Mouse (Mus musculus): ENCODE results near the gene Stat5b. TPM values are rescaled to one million over a fixed set of nuclear protein-coding genes. Genes with fewer than 3 reads are reported as not detected.

Gene Stat5b
- polyA plus RNA-seq, 1 experiment from 2014 or later: 18.5 TPM

DNA sequence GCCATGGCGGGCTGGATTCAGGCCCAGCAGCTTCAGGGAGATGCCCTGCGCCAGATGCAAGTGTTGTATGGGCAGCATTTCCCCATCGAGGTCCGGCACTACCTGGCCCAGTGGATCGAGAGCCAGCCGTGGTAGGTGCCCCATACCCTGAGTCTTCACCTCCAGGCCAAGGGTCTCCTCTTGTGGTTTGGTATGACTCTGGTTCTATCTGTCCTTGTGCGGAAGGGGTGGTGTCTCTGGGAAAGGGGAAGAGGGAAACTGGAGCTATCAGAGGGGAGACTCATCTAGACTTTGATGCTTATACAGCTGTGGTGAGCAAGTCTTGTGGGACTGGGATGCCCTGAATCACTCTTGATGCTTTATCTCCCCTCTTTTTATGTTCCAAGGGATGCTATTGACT, 10.8 kb upstream of the Stat5b start:
- no peaks in the 10 kb centered on the region for H3K9me3 ChIP-seq (replicated peaks)
- WGBS: 87% methylated on average over 7 of the region's 7 CpGs
- ATAC-seq (ENCODE audit: low FRiP score): no peak

DNA sequence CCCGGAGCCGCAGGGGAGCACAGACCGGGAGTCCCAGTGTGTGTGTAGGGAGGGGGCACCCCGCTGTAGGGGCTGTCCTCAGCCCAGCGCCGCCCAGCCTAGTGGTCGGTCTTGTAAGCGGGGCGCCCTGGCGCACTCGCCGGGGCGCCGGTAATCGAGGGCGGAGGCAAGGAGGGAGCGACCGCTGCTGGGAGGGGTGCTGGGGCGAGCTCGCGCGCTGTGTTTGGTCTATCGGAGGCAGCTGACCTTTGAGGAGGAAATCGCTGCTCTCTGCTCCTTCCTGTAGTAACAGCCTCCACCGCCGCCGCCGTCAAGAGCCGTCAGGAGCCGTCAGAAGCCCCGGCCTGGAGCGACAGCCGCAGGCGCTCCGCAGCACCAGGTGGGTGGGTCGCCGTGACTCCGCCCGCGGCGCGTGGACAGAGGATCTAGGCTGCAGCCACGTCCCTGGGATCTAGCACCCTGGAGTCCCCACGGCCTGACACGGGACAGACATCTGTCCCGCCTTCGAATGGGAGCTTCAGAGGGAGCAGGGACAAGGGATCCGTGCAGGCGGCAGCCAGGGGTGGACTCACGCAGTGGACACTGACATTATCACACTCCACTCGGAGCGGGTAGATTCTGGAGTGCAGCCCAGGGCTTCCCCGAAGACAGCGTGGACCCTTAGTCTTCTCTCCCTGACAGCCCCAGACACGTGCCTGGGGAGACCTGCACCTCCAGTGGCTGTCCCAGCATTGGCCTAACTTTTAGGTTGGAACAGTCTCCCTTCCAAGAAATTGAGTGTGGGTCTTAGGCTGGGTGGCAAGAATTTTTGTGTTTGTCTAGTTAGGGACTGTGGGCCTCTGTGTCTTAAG, 9.9 kb upstream of the Stat5b start:
- peak overlapping the region; percentile 47 for H3K9ac ChIP-seq (replicated peaks)
- H3K9me3 ChIP-seq (replicated peaks): no peaks in the 10 kb centered on the region
- H3K4me3 ChIP-seq (replicated peaks): peak overlapping the region; percentile 46
- H3K36me3 ChIP-seq: no peaks in the 10 kb centered on the region
- H3K4me1 ChIP-seq: peaks cover 10% of the 10 kb centered on the region
- H3K27ac ChIP-seq (replicated peaks): no peak overlapping the region
- ATAC-seq (ENCODE audit: low FRiP score): peak; percentile 66
- 3% methylated on average over 54 of the region's 55 CpGs for WGBS
- H3K4me2 ChIP-seq: peak overlapping the region; percentile 68
- H3K27me3 ChIP-seq (replicated peaks): peaks cover 57% of the 10 kb centered on the region

More for the DNA sequence above, 10.8 kb upstream of the Stat5b start:
- H3K9ac ChIP-seq (replicated peaks): no peak overlapping the region
- H3K36me3 ChIP-seq: no peaks in the 10 kb centered on the region
- H3K27ac ChIP-seq (replicated peaks): no peak overlapping the region
- H3K4me1 ChIP-seq: peaks cover 10% of the 10 kb centered on the region
- H3K27me3 ChIP-seq (replicated peaks): peaks cover 53% of the 10 kb centered on the region
- H3K4me3 ChIP-seq (replicated peaks): no peak overlapping the region
- H3K4me2 ChIP-seq: no peak overlapping the region

DNA sequence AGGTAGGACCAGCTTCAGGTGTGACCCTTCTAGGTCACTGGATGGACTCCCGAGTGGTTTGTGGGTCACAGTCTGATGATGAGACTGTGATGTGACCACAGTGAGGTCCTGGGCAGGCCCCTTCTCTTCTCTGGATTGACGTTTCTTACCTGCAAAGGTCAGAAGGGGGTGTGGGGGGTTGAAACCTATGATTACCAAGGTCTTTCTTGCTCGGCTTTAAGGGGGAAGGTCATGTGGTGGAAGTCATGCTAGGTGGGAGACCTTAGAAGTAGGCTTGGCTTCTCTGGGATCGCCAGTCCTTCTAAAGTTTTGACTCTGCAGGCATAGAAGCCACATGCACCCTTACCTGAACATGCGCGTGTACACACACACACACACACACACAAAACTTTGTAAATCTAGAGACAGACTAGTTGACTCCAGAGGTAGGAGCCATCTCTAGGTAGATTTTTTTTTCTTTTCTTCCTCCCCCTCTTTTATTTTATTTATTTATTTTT, 9.1 kb upstream of the Stat5b start:
- H3K36me3 ChIP-seq: no peaks in the 10 kb centered on the region
- H3K4me3 ChIP-seq (replicated peaks): peak overlapping the region; percentile 46
- peak overlapping the region; percentile 68 for H3K4me2 ChIP-seq
- peaks cover 60% of the 10 kb centered on the region for H3K27me3 ChIP-seq (replicated peaks)
- 47% methylated on average over 6 of the region's 6 CpGs for whole genome bisulfite sequencing
- no peaks in the 10 kb centered on the region for H3K9me3 ChIP-seq (replicated peaks)
- H3K9ac ChIP-seq (replicated peaks): no peak overlapping the region
- H3K4me1 ChIP-seq: peaks cover 10% of the 10 kb centered on the region
- H3K27ac ChIP-seq (replicated peaks): no peak overlapping the region
- ATAC-seq (ENCODE audit: low FRiP score): no peak

DNA sequence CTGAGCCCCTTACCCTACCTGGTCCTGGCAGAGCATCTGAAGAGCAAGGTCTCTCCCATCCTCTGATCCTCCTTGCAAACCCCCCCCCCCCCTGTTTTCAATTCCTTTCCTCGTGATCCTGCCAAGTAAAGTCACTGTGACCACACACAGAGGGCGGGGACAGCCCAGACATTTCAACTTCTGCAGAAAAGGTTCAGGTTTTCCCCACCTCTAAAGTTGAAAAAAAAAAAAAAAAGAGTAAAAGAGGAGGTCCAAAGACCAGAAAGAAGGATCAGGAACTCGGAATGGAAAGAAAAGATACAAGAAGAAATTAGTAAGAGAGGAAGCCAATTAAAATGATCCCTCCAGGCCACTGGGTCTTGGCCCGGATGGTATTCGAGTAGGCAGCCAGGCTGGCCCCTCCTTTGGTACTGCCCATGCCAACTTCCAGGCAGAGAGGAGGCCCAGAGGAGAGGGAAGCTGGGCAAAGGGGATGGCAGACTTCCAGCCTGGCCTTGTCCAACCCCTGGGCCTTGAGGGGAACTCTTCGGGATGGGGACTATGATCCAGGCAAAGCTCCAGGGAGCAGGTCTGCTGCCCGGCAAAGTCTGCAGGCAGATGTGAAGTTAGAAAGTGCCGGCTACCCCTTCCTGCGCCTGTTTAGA, 8.5 kb upstream of the Stat5b start, which contains the start of gene Stat5a:
TSS of gene Stat5a (plus strand) at position 417 of the 644 bp plus-strand sequence.
- H3K4me3 ChIP-seq (replicated peaks): peak within 1 kb of the TSS; percentile 46
- WGBS: 59% methylated on average over 9 of the region's 9 CpGs
- no peaks in the 10 kb centered on the region for H3K9me3 ChIP-seq (replicated peaks)
- ATAC-seq (ENCODE audit: low FRiP score): no peak
- H3K9ac ChIP-seq (replicated peaks): peak within 1 kb of the TSS; percentile 47
- H3K27me3 ChIP-seq (replicated peaks): peaks cover 60% of the 10 kb centered on the region
- peaks cover 10% of the 10 kb centered on the region for H3K4me1 ChIP-seq
- no peak within 1 kb of the TSS for H3K27ac ChIP-seq (replicated peaks)
- H3K36me3 ChIP-seq: no peaks in the 10 kb centered on the region
- H3K4me2 ChIP-seq: peak within 1 kb of the TSS; percentile 68

DNA sequence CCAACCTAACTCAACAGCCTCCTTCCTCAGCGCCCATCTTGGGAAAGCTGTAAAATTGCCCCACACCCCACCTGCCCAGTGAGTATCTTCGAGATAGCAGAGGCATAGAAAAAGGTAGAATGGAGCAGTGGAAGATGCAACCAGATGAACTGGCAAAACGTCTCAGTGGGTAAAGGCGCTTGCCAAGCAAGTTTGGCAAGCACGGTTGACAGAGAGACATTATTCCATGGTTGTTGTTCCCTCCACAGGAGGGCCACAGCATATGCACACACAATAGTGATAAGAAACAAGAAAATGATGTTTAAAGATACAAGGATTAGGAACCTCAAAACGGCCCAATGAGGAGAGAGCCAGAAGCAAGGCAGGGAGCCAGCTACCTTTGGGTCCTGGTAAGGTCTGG, 7.4 kb upstream of the Stat5b start:
- H3K4me2 ChIP-seq: no peak overlapping the region
- H3K27ac ChIP-seq (replicated peaks): no peak overlapping the region
- H3K27me3 ChIP-seq (replicated peaks): peaks cover 62% of the 10 kb centered on the region
- no peaks in the 10 kb centered on the region for H3K9me3 ChIP-seq (replicated peaks)
- ATAC-seq (ENCODE audit: low FRiP score): no peak
- no peak overlapping the region for H3K4me3 ChIP-seq (replicated peaks)
- H3K9ac ChIP-seq (replicated peaks): no peak overlapping the region
- no peaks in the 10 kb centered on the region for H3K36me3 ChIP-seq
- peaks cover 10% of the 10 kb centered on the region for H3K4me1 ChIP-seq
- WGBS: 71% methylated on average over 6 of the region's 6 CpGs

DNA sequence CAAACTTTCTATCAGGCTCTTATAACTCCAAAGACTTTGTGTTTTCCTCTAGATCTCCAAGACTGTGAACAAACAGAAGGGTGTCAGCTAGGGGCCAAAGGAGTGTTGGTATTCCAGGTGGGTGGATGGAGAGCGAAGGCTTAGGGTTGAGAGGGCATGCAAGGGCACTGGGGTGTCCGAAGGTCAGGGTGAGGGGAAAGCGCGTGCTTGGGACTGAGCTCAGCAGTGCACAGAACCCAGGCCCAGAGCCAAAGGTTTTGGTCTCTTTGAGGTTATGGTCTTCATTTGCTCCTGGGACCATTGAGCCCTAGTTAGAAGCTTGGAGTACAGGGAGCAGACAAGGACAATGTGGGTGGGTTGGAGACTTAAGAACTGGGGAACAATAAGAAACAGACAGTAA, 4.7 kb upstream of the Stat5b start:
- no peak overlapping the region for H3K4me2 ChIP-seq
- H3K27ac ChIP-seq (replicated peaks): no peak overlapping the region
- ATAC-seq (ENCODE audit: low FRiP score): no peak
- H3K4me3 ChIP-seq (replicated peaks): no peak overlapping the region
- no peaks in the 10 kb centered on the region for H3K9me3 ChIP-seq (replicated peaks)
- H3K4me1 ChIP-seq: peaks cover 15% of the 10 kb centered on the region
- no peak overlapping the region for H3K9ac ChIP-seq (replicated peaks)
- no peaks in the 10 kb centered on the region for H3K36me3 ChIP-seq
- WGBS: 88% methylated on average over 4 of the region's 4 CpGs
- H3K27me3 ChIP-seq (replicated peaks): peaks cover 37% of the 10 kb centered on the region

DNA sequence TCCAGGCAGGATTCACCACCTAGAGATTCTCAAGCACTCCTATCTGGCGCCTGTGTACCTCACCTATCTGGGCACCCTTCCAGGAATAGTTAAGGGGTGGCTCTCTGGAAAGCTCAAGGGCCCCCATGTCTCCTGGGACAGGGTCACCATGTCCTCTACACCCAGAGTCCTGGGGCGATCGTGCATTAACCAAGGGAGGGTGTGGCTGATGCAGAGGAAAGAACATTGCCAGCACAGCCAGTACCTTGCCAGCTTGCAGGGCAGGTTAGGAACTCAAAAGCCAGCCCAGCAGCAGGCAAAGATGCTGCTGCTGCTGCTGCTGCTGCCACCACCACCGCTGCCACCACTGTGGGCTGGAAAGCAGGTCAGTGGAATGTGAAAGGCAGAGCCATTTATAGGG, 3.7 kb upstream of the Stat5b start:
- peaks cover 12% of the 10 kb centered on the region for H3K4me1 ChIP-seq
- ATAC-seq (ENCODE audit: low FRiP score): no peak
- H3K9ac ChIP-seq (replicated peaks): no peak overlapping the region
- H3K27me3 ChIP-seq (replicated peaks): peaks cover 30% of the 10 kb centered on the region
- no peak overlapping the region for H3K4me3 ChIP-seq (replicated peaks)
- no peaks in the 10 kb centered on the region for H3K9me3 ChIP-seq (replicated peaks)
- no peak overlapping the region for H3K27ac ChIP-seq (replicated peaks)
- H3K36me3 ChIP-seq: no peaks in the 10 kb centered on the region
- H3K4me2 ChIP-seq: no peak overlapping the region
- WGBS: 60% methylated on average over 4 of the region's 4 CpGs

DNA sequence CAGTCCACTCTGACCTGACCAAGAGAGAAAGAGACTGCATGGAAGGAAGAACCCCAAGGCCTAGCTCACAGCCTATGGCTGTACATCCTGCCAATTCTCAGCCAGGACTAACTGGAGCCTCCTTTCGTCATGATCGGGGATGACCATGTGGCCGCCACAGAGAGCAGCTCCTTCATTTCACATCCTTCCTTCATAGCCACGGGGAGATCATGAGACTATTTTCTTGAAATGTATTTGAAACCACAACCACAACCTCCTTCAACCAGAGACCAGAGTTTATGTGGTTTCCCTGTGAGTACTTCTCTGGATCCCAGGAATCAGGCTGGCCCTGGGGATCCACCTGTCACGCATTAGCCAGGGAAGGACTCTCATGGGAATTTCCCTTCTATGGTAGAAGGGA, 2.5 kb upstream of the Stat5b start:
- Histone ChIP-seq H3K27ac (replicated peaks) (no peak overlapping the region), H3K9ac (replicated peaks) (no peak overlapping the region), H3K4me2 (no peak overlapping the region), H3K36me3 (no peaks in the 10 kb centered on the region), H3K27me3 (replicated peaks) (peaks cover 17% of the 10 kb centered on the region; the same call in 1 of the 2 replicates), H3K4me3 (replicated peaks) (no peak overlapping the region), H3K9me3 (replicated peaks) (no peaks in the 10 kb centered on the region), H3K4me1 (peaks cover 23% of the 10 kb centered on the region)
- ATAC-seq (ENCODE audit: low FRiP score): no peak
- 85% methylated on average over 5 of the region's 5 CpGs for WGBS

DNA sequence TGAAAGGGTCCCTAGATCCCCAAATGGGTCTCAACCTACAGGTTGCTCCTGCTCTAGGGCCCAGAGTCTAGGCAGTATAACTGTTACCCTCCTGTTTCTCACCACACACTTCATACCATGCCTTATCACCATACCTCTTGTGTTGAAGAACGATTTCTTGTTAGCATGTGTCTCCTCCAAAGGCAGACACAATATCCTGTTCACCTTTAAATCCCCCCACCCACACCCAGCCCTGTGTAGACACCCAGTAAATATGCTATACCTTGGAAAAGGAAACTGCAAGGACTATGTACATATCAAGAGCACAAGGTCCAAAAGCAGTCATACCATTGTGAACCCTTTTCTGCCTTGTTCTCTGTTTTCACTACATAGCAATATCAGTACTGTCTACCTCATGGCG, 1.6 kb upstream of the Stat5b start:
- H3K4me2 ChIP-seq: no peak overlapping the region
- H3K9ac ChIP-seq (replicated peaks): no peak overlapping the region
- no peak overlapping the region for H3K27ac ChIP-seq (replicated peaks)
- H3K4me3 ChIP-seq (replicated peaks): no peak overlapping the region
- H3K27me3 ChIP-seq (replicated peaks): peaks cover 12% of the 10 kb centered on the region; the same call in 1 of the 2 replicates
- 93% methylated on average over 2 of the region's 2 CpGs for WGBS
- no peak for ATAC-seq (ENCODE audit: low FRiP score)
- H3K4me1 ChIP-seq: peaks cover 28% of the 10 kb centered on the region
- no peaks in the 10 kb centered on the region for H3K9me3 ChIP-seq (replicated peaks)
- H3K36me3 ChIP-seq: no peaks in the 10 kb centered on the region

DNA sequence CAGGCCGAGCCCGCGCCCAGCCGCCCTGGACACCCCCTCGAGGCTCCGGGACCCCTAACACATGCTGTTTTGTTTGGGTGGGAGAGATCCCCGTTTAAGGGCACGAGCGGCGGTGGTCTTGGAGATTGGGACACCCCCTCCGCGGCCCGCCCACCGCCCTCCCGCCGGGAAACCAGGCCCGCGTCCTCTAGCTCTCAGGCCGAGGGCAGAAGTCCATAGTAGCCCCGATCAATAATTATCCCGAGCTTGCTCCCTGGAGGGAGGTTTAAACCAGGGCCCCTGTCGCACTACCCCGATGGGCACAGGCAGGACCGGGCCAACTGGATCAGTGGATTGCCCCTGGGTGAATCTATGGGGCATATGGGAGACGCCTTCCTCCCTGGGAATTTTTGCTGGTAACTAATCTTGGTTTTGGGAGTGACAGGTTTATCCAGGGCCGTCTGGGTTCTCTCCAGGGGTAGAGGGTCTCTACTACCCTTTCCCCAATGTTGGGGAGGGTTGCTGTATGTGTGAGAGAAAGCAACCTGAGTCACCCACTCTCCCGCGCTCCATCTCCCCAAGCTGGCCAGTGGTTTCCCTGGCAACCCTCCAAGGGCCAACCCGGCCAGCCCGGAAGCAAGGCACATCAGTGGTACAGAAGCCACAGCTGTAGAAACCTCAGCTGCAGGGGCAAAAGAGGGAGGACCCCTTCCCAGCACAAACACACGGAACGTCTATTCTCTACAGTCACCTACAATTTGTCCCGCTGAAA, 429 bp upstream of the Stat5b start:
- H3K4me1 ChIP-seq: peaks cover 28% of the 10 kb centered on the region
- whole genome bisulfite sequencing: 2% methylated on average over 32 of the region's 33 CpGs
- peak overlapping the region; percentile 82 for H3K4me2 ChIP-seq
- H3K4me3 ChIP-seq (replicated peaks): peak overlapping the region; percentile 90
- peak overlapping the region; percentile 93 for H3K9ac ChIP-seq (replicated peaks)
- H3K36me3 ChIP-seq: no peaks in the 10 kb centered on the region
- H3K27me3 ChIP-seq (replicated peaks): peaks cover 12% of the 10 kb centered on the region; the same call in 1 of the 2 replicates
- peak; percentile 49 for ATAC-seq (ENCODE audit: low FRiP score)
- peak overlapping the region; percentile 88 for H3K27ac ChIP-seq (replicated peaks)
- H3K9me3 ChIP-seq (replicated peaks): no peaks in the 10 kb centered on the region

DNA sequence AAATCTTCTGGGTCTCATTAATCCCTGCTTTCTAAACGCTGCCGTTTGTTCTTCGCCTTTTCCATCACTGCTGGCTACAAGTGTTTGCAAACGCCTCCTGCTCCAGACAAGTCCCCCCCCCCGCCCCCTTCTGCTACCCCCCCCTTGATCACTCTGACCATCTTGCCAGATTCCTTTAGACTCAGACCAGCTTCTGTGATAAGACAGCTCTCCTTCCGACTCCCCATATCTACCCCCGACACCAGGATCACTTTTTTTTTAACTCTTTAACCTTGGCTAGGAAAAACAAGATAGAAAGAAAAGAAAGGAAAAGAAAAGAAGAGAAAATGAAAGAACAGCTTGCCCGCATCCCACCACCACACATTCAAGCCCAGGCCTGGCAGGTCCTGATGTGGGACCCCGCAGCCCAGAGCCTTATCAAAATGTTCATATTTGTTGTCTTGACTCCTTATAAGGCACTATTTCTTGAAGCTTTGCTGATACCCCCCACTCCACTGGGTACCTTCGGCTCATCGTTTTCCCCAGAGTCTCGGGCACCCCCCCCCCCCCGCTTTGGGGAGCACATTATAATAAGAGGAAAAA, 977 bp downstream of the Stat5b start:
- H3K4me3 ChIP-seq (replicated peaks): peak overlapping the region; percentile 90
- H3K9ac ChIP-seq (replicated peaks): peak overlapping the region; percentile 93
- H3K27ac ChIP-seq (replicated peaks): peak overlapping the region; percentile 88
- ATAC-seq (ENCODE audit: low FRiP score): 0 out of 2 replicates have a peak, but pooled peaks have one; percentile 6
- peaks cover 28% of the 10 kb centered on the region for H3K4me1 ChIP-seq
- WGBS: 3% methylated on average over 13 of the region's 13 CpGs
- H3K27me3 ChIP-seq (replicated peaks): 0 out of 2 replicates have a peak, but pooled peaks cover 5% of the 10 kb centered on the region
- peak overlapping the region; percentile 82 for H3K4me2 ChIP-seq
- no peaks in the 10 kb centered on the region for H3K36me3 ChIP-seq
- no peaks in the 10 kb centered on the region for H3K9me3 ChIP-seq (replicated peaks)

All from neural tube, embryonic 15.5 days (tissue).